Mouse (Mus musculus): ENCODE data around the gene Il6st. TPM values are rescaled to one million over a fixed set of nuclear protein-coding genes. Genes with fewer than 3 reads are reported as not detected.

Il6st gene
- total and polyA plus RNA-seq, 3 experiments: 39.0 to 256 (median 204) TPM

GRCm38 (mm10) chr13:112490036-112490435 is 26.2 kb downstream of the Il6st start:
- intact Hi-C loops (cut with DNase I): no loop called here
- no peak overlapping the region for H3K27ac ChIP-seq
- H3K27me3 ChIP-seq (ENCODE audit: control insufficient read depth, insufficient read depth, low read length): no peaks in the 10 kb centered on the region
- 70% methylated on average over 3 of the region's 3 CpGs for WGBS
- H3K79me2 ChIP-seq (replicated peaks; ENCODE audit: control insufficient read depth, insufficient read depth, low read length): no peaks in the 10 kb centered on the region
- peaks cover 4% of the 10 kb centered on the region for H3K36me3 ChIP-seq (ENCODE audit: control insufficient read depth, insufficient read depth, low read length)
- TF ChIP-seq EP300 (IDR thresholded peaks at IDR 0.05; ENCODE audit: insufficient read depth, low read depth, low read length) (no peak), POLR2A (IDR thresholded peaks at IDR 0.05; ENCODE audit: insufficient read depth, low read depth, low read length) (no peak), CTCF (IDR thresholded peaks at IDR 0.05) (no peak)
- H3K4me3 ChIP-seq: no peak overlapping the region
- DNase-seq: no peak
- H3K9ac ChIP-seq (ENCODE audit: low read depth, low read length): no peak overlapping the region
- H3K4me1 ChIP-seq (ENCODE audit: control insufficient read depth, insufficient read depth, low read length): no peaks in the 10 kb centered on the region

- Histone ChIP-seq H3K9ac (ENCODE audit: low read depth, low read length) (no peak overlapping the region), H3K27ac (no peak overlapping the region), H3K4me3 (no peak overlapping the region), H3K36me3 (ENCODE audit: control insufficient read depth, insufficient read depth, low read length) (peaks cover 4% of the 10 kb centered on the region), H3K27me3 (ENCODE audit: control insufficient read depth, insufficient read depth, low read length) (no peaks in the 10 kb centered on the region), H3K79me2 (replicated peaks; ENCODE audit: control insufficient read depth, insufficient read depth, low read length) (no peaks in the 10 kb centered on the region), H3K4me1 (ENCODE audit: control insufficient read depth, insufficient read depth, low read length) (no peaks in the 10 kb centered on the region)
- no peak for DNase-seq
- TF ChIP-seq POLR2A (IDR thresholded peaks at IDR 0.05; ENCODE audit: insufficient read depth, low read depth, low read length): no peak
- no peak for TF ChIP-seq CTCF (IDR thresholded peaks at IDR 0.05)
- no peak for TF ChIP-seq EP300 (IDR thresholded peaks at IDR 0.05; ENCODE audit: insufficient read depth, low read depth, low read length)
- WGBS: 83% methylated on average over 14 of the region's 14 CpGs
- intact Hi-C loops (cut with DNase I): no loop called here
Measured at GRCm38 (mm10) chr13:112491636-112492284, 27.9 kb downstream of the Il6st start.

GRCm38 (mm10) chr13:112492285-112492678 is 28.4 kb downstream of the Il6st start:
- Histone ChIP-seq H3K4me1 (ENCODE audit: control insufficient read depth, insufficient read depth, low read length) (no peaks in the 10 kb centered on the region), H3K36me3 (ENCODE audit: control insufficient read depth, insufficient read depth, low read length) (peaks cover 4% of the 10 kb centered on the region)
- 59% methylated on average over 1 of the region's 1 CpGs for WGBS

GRCm38 (mm10) chr13:112494590-112494989 is 30.7 kb downstream of the Il6st start:
- TF ChIP-seq POLR2A (IDR thresholded peaks at IDR 0.05; ENCODE audit: insufficient read depth, low read depth, low read length): no peak
- no peak for TF ChIP-seq CTCF (IDR thresholded peaks at IDR 0.05)
- TF ChIP-seq EP300 (IDR thresholded peaks at IDR 0.05; ENCODE audit: insufficient read depth, low read depth, low read length): no peak
- 92% methylated on average over 12 of the region's 12 CpGs for WGBS
- DNase-seq: no peak
- no peak overlapping the region for H3K9ac ChIP-seq (ENCODE audit: low read depth, low read length)
- intact Hi-C loops (cut with DNase I): no loop called here
- no peaks in the 10 kb centered on the region for H3K27me3 ChIP-seq (ENCODE audit: control insufficient read depth, insufficient read depth, low read length)
- no peak overlapping the region for H3K4me3 ChIP-seq
- H3K79me2 ChIP-seq (replicated peaks; ENCODE audit: control insufficient read depth, insufficient read depth, low read length): no peaks in the 10 kb centered on the region
- no peaks in the 10 kb centered on the region; the same call in 1 of the 2 replicates for H3K36me3 ChIP-seq (ENCODE audit: control insufficient read depth, insufficient read depth, low read length)
- H3K4me1 ChIP-seq (ENCODE audit: control insufficient read depth, insufficient read depth, low read length): no peaks in the 10 kb centered on the region
- no peak overlapping the region for H3K27ac ChIP-seq

More at GRCm38 (mm10) chr13:112492285-112492678, 28.4 kb downstream of the Il6st start:
- intact Hi-C loops (cut with DNase I): no loop called here
- Histone ChIP-seq H3K27me3 (ENCODE audit: control insufficient read depth, insufficient read depth, low read length) (no peaks in the 10 kb centered on the region), H3K79me2 (replicated peaks; ENCODE audit: control insufficient read depth, insufficient read depth, low read length) (no peaks in the 10 kb centered on the region), H3K9ac (ENCODE audit: low read depth, low read length) (no peak overlapping the region), H3K27ac (no peak overlapping the region), H3K4me3 (no peak overlapping the region)
- no peak for DNase-seq
- TF ChIP-seq POLR2A (IDR thresholded peaks at IDR 0.05; ENCODE audit: insufficient read depth, low read depth, low read length) (no peak), CTCF (IDR thresholded peaks at IDR 0.05) (no peak), EP300 (IDR thresholded peaks at IDR 0.05; ENCODE audit: insufficient read depth, low read depth, low read length) (no peak)

GRCm38 (mm10) chr13:112500027-112500426 is 36.2 kb downstream of the Il6st start:
- Histone ChIP-seq H3K36me3 (ENCODE audit: control insufficient read depth, insufficient read depth, low read length) (no peaks in the 10 kb centered on the region; the same call in 1 of the 2 replicates), H3K4me1 (ENCODE audit: control insufficient read depth, insufficient read depth, low read length) (no peaks in the 10 kb centered on the region), H3K79me2 (replicated peaks; ENCODE audit: control insufficient read depth, insufficient read depth, low read length) (no peaks in the 10 kb centered on the region), H3K27me3 (ENCODE audit: control insufficient read depth, insufficient read depth, low read length) (no peaks in the 10 kb centered on the region), H3K9ac (ENCODE audit: low read depth, low read length) (no peak overlapping the region), H3K4me3 (no peak overlapping the region), H3K27ac (no peak overlapping the region)
- TF ChIP-seq EP300 (IDR thresholded peaks at IDR 0.05; ENCODE audit: insufficient read depth, low read depth, low read length) (no peak), POLR2A (IDR thresholded peaks at IDR 0.05; ENCODE audit: insufficient read depth, low read depth, low read length) (no peak), CTCF (IDR thresholded peaks at IDR 0.05) (no peak)
- intact Hi-C loops (cut with DNase I): loop anchor here (10.0 kb wide), 1 partner anchor 725 kb away; no protein-coding TSS in a partner anchor
- 86% methylated on average over 4 of the region's 4 CpGs for WGBS
- no peak for DNase-seq

GRCm38 (mm10) chr13:112500466-112500865 is 36.6 kb downstream of the Il6st start:
- no peak overlapping the region for H3K4me3 ChIP-seq
- no peaks in the 10 kb centered on the region for H3K27me3 ChIP-seq (ENCODE audit: control insufficient read depth, insufficient read depth, low read length)
- intact Hi-C loops (cut with DNase I): loop anchor here (10.0 kb wide), 1 partner anchor 726 kb away; no protein-coding TSS in a partner anchor
- DNase-seq: no peak
- no peak overlapping the region for H3K27ac ChIP-seq
- no peaks in the 10 kb centered on the region for H3K4me1 ChIP-seq (ENCODE audit: control insufficient read depth, insufficient read depth, low read length)
- no peak for TF ChIP-seq CTCF (IDR thresholded peaks at IDR 0.05)
- TF ChIP-seq POLR2A (IDR thresholded peaks at IDR 0.05; ENCODE audit: insufficient read depth, low read depth, low read length): no peak
- H3K9ac ChIP-seq (ENCODE audit: low read depth, low read length): no peak overlapping the region
- 91% methylated on average over 9 of the region's 9 CpGs for WGBS
- no peaks in the 10 kb centered on the region; the same call in 1 of the 2 replicates for H3K36me3 ChIP-seq (ENCODE audit: control insufficient read depth, insufficient read depth, low read length)
- H3K79me2 ChIP-seq (replicated peaks; ENCODE audit: control insufficient read depth, insufficient read depth, low read length): no peaks in the 10 kb centered on the region

Measured in heart, adult 2 months (tissue).